Mouse (Mus musculus) cerebellum, adult 18-20 months (tissue): ENCODE results near the gene Gm7995.
"Not testable (repeated sequence)": the region's sequence is repeated elsewhere in the genome, so short reads cannot be mapped to it uniquely, and the experiment has no call there.

Source experiments
- DNase-seq, 2 experiments: peaks; one replicate each; pipeline ENCODE4 v3.0.0; 2021

Gm7995 gene

DNA sequence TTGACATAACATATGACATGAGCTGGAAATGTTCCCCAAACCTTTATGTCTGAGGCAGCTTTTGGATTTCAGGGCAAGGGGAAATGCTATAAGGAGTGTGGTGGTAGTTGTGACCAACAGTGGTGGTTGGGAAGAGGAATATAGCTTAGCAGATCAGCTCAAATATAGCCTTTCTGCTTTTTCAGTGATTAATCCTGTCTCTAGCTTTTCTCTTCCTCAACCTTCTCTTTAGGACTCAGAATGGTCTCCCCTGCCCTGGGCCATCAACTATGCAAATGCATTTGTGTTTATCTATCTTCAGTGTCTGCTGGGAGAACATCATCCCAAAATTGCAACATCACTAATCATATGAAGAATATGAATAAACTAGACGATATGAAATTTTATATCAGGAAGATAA lies at the start of gene Gm7995:
Gm7995 (plus strand) TSS at position 301 of the 400 bp plus-strand sequence.
- DNase-seq: not testable (repeated sequence)

GRCm38 (mm10) chr14:42297258-42297657 lies 12.8 kb upstream of the Gm7995 start, which contains the start of gene Gm9611:
Gene Gm9611, minus strand, starts transcription at chr14:42297358.
- not testable (repeated sequence) for DNase-seq
